Mouse (Mus musculus) megakaryocyte progenitor cell, adult 5-6 weeks (primary cell): Measurements from ENCODE around the gene Insm2. TPM values are rescaled to one million over a fixed set of nuclear protein-coding genes. Genes with fewer than 3 reads are reported as not detected.

Source experiments
- ATAC-seq: replicated peaks from 2 replicates; pipeline ENCODE4 v1.8.0; 2016; ENCODE audit warnings: mild to moderate bottlenecking, moderate TSS enrichment, inconsistent platforms; ENCODE audit not compliant: poor library complexity
- total RNA-seq, 2 experiments: library from RNA; stranded (forward) in 1 of 2; stranded (reverse) in 1 of 2; fragments of 157-497, 149-512 nt in 1 of 2; fragments of 200-1000 nt in 1 of 2; gene quantifications; 2 replicates each; pipeline versions ENCODE4 v1.2.3 to v1.2.4; 2015 to 2017

The Insm2 gene
- total RNA-seq, 2 experiments from 2014 or later: not detected

DNA sequence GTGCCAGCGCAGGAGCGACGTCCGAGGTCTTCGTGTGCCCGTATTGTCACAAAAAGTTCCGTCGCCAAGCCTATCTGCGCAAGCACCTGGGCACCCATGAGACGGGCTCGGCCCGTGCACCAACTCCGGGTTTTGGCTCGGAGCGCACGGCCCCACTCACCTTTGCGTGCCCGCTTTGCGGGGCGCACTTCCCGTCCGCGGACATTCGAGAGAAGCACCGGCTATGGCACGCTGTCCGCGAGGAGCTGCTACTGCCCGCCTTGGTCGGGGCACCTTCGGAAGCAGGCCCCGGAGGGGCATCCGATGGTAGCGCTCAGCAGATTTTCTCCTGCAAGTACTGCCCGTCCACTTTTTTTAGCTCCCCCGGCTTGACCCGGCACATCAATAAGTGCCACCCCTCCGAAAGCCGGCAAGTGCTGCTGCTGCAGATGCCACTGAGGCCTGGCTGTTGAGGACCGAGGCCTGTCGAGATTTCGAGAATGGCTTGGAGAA, 1.3 kb downstream of the Insm2 start:
- no peak for ATAC-seq

DNA sequence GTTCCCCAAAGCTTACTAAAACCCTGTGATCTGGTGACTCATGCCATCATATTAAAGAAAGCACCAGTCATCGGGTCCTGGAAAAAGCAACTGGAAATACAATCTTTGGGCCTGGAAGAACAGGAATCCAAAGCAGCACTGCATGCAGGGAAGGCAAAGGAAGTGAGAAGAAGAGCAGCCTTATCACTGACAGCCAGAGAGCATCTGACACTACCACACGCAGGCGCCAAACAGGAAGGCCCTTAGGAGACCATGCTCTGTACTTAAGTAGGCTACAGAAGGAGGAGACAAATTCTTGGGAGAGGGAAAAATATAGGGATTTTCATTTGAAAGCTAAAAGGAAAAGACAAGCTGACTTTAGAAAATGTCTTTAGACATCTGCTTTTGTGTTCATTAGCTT, 5.2 kb downstream of the Insm2 start:
- no peak for ATAC-seq

DNA sequence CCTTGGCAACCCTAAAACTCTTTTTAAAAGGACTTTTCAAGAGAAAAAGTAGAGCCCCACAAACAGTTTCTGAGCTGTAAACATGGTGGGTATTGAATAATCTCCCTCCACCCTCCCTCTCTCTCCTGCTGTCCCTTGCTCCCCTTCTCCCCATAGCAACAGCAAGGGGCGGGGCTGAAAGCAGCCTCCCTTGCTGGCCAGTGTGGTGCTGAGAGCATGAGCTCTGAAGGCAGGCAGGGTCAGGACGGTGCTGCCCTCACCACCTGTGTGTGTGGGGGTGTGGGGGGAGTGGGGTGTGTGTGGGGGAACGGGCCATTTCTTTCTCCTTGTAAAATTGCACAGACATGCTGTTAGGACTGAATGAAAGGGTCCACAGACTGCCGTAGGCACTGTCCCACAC, 8.7 kb downstream of the Insm2 start:
- ATAC-seq: no peak

DNA sequence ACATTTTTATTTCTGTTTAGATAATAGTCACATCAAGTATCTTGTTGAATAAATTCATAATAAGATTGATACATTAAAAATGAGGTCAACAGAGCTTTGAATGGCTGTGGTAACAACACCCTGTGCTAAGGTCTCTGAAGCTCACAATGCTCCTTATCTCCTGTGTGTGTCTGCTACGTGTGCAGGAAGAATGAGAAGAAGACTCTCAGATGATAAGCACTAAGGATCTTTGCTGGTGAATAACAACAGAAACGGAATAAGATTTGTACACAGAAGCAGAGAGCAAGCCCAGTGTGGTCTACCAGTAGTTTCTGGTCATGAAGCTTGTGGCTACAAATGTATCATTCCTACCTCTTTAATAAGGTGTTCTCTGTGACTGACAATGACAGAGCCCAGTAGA, 11.6 kb downstream of the Insm2 start:
- ATAC-seq: peak; percentile 46; the same call in 1 of the 2 replicates

DNA sequence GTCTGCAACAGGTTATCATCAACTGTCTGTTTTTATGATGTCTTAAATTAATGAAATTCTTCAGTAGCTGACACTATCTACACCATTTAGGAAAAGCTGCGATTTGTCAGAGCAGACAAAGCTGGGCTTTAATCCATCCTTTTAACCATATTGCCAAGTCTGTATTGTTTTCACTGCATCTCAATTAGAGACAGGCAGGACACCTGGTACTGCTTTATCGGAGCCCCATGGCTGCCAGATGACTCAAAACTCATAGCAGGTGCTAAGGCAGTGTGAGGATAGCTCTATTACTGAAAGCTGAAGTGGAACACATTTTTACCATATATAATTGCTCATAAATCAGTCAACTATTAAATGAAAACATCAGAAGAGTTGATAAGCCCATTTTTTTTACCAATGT, 21.1 kb downstream of the Insm2 start:
- no peak for ATAC-seq

DNA sequence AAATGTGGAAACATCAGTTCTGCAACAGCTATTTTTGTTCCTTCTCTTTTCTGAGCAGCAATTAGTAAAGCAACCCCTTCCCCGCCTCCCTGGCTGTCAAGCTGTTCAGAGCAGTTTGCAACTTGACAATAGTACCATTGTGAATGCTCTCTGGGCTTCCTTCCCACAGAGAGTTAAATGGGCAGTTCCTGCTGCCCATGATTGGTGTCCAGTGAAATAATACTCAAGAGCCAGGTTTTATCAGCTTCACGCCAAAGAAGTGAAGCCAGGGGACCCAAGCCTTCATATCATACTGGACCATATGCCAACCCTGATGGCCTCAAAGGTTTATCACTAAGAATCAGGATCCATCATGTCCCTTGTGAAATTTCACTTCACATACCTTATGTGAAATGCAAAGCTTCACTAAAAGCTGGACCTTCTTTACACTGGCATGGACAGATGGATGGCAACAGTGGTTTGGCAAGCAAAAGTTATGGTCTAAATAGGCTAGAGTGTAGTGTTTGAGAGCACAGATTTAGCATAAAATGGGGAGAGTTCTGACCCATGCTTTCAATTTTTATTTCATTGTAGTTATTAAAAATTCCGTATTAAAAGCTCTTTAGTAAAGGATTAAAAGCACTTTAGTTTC, 23.5 kb downstream of the Insm2 start:
- no peak for ATAC-seq

DNA sequence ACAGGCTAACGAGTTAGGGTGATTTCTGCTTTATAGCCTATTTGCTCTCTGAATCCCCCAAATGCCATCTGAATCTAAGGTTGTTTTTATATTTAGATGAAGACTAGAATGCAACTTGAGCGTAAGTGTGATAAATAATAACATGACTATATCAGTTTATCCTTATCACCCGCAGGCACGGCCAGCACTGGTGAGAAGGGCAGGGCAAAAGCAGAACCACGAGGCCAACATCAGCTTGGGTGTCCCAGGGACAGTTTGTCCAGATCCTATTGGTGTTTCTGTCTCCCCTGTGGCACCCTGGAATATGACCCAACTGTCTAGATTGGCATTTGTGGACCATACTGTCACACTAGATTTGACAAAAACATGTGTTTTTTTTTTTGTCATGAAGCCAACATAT, 24.0 kb downstream of the Insm2 start:
- ATAC-seq: no peak

DNA sequence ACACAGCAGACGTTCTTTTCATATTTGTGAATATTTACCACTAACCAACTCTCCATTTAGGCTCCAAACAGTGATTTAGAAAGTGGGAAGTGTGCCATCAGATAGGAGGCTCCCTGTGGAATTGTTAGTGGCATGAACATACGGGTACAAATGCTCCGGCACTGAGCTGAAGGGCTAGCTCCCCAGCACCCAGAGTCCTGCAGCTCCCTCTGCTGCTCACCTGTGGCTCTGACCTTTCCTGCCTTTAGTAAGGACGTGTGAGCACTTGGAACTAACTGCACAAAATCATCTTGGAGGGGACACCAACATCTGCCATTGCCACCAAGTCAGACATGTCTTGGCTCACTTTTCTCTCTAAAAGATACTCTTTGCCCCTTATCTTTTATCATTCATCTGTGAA, 27.5 kb downstream of the Insm2 start:
- ATAC-seq: peak; percentile 46; the same call in 1 of the 2 replicates

DNA sequence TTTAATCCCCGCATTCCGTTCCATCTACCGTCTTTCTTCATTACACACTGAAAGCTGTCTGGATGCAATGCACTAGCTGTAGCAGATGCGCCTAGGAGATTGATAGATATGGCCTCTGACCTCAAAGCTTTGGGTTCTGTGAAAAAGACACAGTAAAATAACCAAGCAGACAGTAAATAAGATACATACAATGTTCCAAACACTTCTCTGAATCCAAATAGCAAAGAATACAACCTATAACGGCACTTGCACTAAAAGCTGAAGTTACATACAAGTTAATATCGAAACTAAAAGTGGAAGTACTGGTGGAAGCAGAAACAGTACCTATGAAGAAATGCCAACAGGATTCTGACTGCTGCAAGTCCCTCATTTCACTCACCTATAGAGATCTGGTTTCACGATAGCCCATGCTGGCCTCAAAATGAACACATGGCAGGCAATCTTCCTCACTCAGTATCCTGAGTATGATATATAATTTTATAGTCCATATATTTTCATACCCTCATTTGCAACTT, 48.8 kb downstream of the Insm2 start:
- no peak for ATAC-seq

Other genes starting within 250 kb of the Insm2 start
- gene Psma6, start 215.2 kb upstream of the Insm2 start, total RNA-seq (2015): 372 and 397 TPM in 2 replicates
- 362 TPM in 2 replicates for gene Psma6, start 215.2 kb upstream of the Insm2 start, total RNA-seq (2017)
- gene Nfkbia, start 106.8 kb upstream of the Insm2 start, total RNA-seq (2015): 40.6 and 85.4 TPM in 2 replicates
- gene Nfkbia, start 106.8 kb upstream of the Insm2 start, total RNA-seq (2017): 36.4 and 69.6 TPM in 2 replicates
- not detected in 2 replicates for gene Aldoart2, start 34.2 kb upstream of the Insm2 start, total RNA-seq (2015)
- gene Aldoart2, start 34.2 kb upstream of the Insm2 start, total RNA-seq (2017): not detected in 2 replicates
- 47.6 and 64.8 TPM in 2 replicates for gene Ralgapa1, start 221.7 kb downstream of the Insm2 start, total RNA-seq (2015)
- gene Ralgapa1, start 221.7 kb downstream of the Insm2 start, total RNA-seq (2017): 29.3 and 36.7 TPM in 2 replicates
- gene Brms1l, start 236.9 kb downstream of the Insm2 start, total RNA-seq (2015): 10.9 and 12.2 TPM in 2 replicates
- 14.5 and 18.3 TPM in 2 replicates for gene Brms1l, start 236.9 kb downstream of the Insm2 start, total RNA-seq (2017)